Mouse (Mus musculus): Measurements from ENCODE around the gene Ubash3b. TPM values are rescaled to one million over a fixed set of nuclear protein-coding genes. Genes with fewer than 3 reads are reported as not detected.

The Ubash3b gene
- polyA plus RNA-seq, 1 experiment from 2014 or later, result 10.5 TPM

GRCm38 (mm10) chr9:41072786-41073185 lies 88.7 kb downstream of the Ubash3b start:
- ATAC-seq (ENCODE audit: low read depth), result no peak
- DNase-seq (ENCODE audit: low spot score), result no peak

GRCm38 (mm10) chr9:41071906-41072511 lies 89.5 kb downstream of the Ubash3b start:
- Histone ChIP-seq H3K9ac (ENCODE audit: low read depth, low read length) (no peak overlapping the region), H3K4me1 (ENCODE audit: control insufficient read depth, insufficient read depth, low read length) (peaks cover 14% of the 10 kb centered on the region), H3K9me3 (ENCODE audit: control insufficient read depth, low read length) (no peaks in the 10 kb centered on the region), H3K36me3 (ENCODE audit: control insufficient read depth, insufficient read depth, low read length) (no peaks in the 10 kb centered on the region), H3K27ac (replicated peaks; ENCODE audit: low read depth, low read length) (no peak overlapping the region), H3K27me3 (replicated peaks; ENCODE audit: control insufficient read depth, insufficient read depth, low read length) (no peaks in the 10 kb centered on the region), H3K4me2 (ENCODE audit: low read depth, low read length) (no peak overlapping the region), H3K4me3 (ENCODE audit: low read depth, low read length) (no peak overlapping the region)
- ATAC-seq (ENCODE audit: low read depth) (no peak), DNase-seq (ENCODE audit: low spot score) (no peak)
- WGBS, result 65% methylated on average over 3 of the region's 3 CpGs

More at GRCm38 (mm10) chr9:41072786-41073185, 88.7 kb downstream of the Ubash3b start:
- Histone ChIP-seq H3K27ac (replicated peaks; ENCODE audit: low read depth, low read length) (no peak overlapping the region), H3K9ac (ENCODE audit: low read depth, low read length) (no peak overlapping the region), H3K9me3 (ENCODE audit: control insufficient read depth, low read length) (no peaks in the 10 kb centered on the region), H3K4me3 (ENCODE audit: low read depth, low read length) (no peak overlapping the region), H3K27me3 (replicated peaks; ENCODE audit: control insufficient read depth, insufficient read depth, low read length) (no peaks in the 10 kb centered on the region), H3K36me3 (ENCODE audit: control insufficient read depth, insufficient read depth, low read length) (no peaks in the 10 kb centered on the region), H3K4me2 (ENCODE audit: low read depth, low read length) (no peak overlapping the region), H3K4me1 (ENCODE audit: control insufficient read depth, insufficient read depth, low read length) (peaks cover 13% of the 10 kb centered on the region)
- WGBS, result 75% methylated on average over 6 of the region's 6 CpGs

GRCm38 (mm10) chr9:41070761-41071181 lies 90.7 kb downstream of the Ubash3b start:
- H3K36me3 ChIP-seq (ENCODE audit: control insufficient read depth, insufficient read depth, low read length), result no peaks in the 10 kb centered on the region
- DNase-seq (ENCODE audit: low spot score), result no peak
- peaks cover 14% of the 10 kb centered on the region for H3K4me1 ChIP-seq (ENCODE audit: control insufficient read depth, insufficient read depth, low read length)
- H3K4me3 ChIP-seq (ENCODE audit: low read depth, low read length), result no peak overlapping the region
- H3K9ac ChIP-seq (ENCODE audit: low read depth, low read length), result no peak overlapping the region
- WGBS, result 54% methylated on average over 5 of the region's 5 CpGs
- H3K27ac ChIP-seq (replicated peaks; ENCODE audit: low read depth, low read length), result no peak overlapping the region
- no peak overlapping the region for H3K4me2 ChIP-seq (ENCODE audit: low read depth, low read length)
- no peaks in the 10 kb centered on the region for H3K9me3 ChIP-seq (ENCODE audit: control insufficient read depth, low read length)
- no peaks in the 10 kb centered on the region for H3K27me3 ChIP-seq (replicated peaks; ENCODE audit: control insufficient read depth, insufficient read depth, low read length)
- no peak for ATAC-seq (ENCODE audit: low read depth)

- 89% methylated on average over 5 of the region's 5 CpGs for WGBS
- H3K4me3 ChIP-seq (ENCODE audit: low read depth, low read length), result no peak overlapping the region
These were observed 92.0 kb downstream of the Ubash3b start for GRCm38 (mm10) chr9:41069509-41069908.

GRCm38 (mm10) chr9:41061446-41061845 lies 100.1 kb downstream of the Ubash3b start:
- Histone ChIP-seq H3K4me1 (ENCODE audit: control insufficient read depth, insufficient read depth, low read length) (peaks cover 9% of the 10 kb centered on the region; the same call in 1 of the 2 replicates), H3K4me3 (ENCODE audit: low read depth, low read length) (no peak overlapping the region), H3K9ac (ENCODE audit: low read depth, low read length) (no peak overlapping the region), H3K4me2 (ENCODE audit: low read depth, low read length) (no peak overlapping the region), H3K27ac (replicated peaks; ENCODE audit: low read depth, low read length) (no peak overlapping the region), H3K27me3 (replicated peaks; ENCODE audit: control insufficient read depth, insufficient read depth, low read length) (no peaks in the 10 kb centered on the region), H3K9me3 (ENCODE audit: control insufficient read depth, low read length) (no peaks in the 10 kb centered on the region), H3K36me3 (ENCODE audit: control insufficient read depth, insufficient read depth, low read length) (no peaks in the 10 kb centered on the region)
- no peak for ATAC-seq (ENCODE audit: low read depth)
- DNase-seq (ENCODE audit: low spot score), result no peak
- 24% methylated on average over 5 of the region's 5 CpGs for WGBS

More at GRCm38 (mm10) chr9:41069509-41069908, 92.0 kb downstream of the Ubash3b start:
- Histone ChIP-seq H3K27ac (replicated peaks; ENCODE audit: low read depth, low read length) (no peak overlapping the region), H3K9me3 (ENCODE audit: control insufficient read depth, low read length) (no peaks in the 10 kb centered on the region), H3K9ac (ENCODE audit: low read depth, low read length) (no peak overlapping the region), H3K4me1 (ENCODE audit: control insufficient read depth, insufficient read depth, low read length) (peaks cover 14% of the 10 kb centered on the region), H3K4me2 (ENCODE audit: low read depth, low read length) (no peak overlapping the region), H3K27me3 (replicated peaks; ENCODE audit: control insufficient read depth, insufficient read depth, low read length) (no peaks in the 10 kb centered on the region), H3K36me3 (ENCODE audit: control insufficient read depth, insufficient read depth, low read length) (no peaks in the 10 kb centered on the region)
- DNase-seq (ENCODE audit: low spot score) (no peak), ATAC-seq (ENCODE audit: low read depth) (no peak)

GRCm38 (mm10) chr9:41060617-41061016 lies 100.9 kb downstream of the Ubash3b start:
- ATAC-seq (ENCODE audit: low read depth) (no peak), DNase-seq (ENCODE audit: low spot score) (no peak)
- Histone ChIP-seq H3K9ac (ENCODE audit: low read depth, low read length) (no peak overlapping the region), H3K27ac (replicated peaks; ENCODE audit: low read depth, low read length) (no peak overlapping the region), H3K4me3 (ENCODE audit: low read depth, low read length) (no peak overlapping the region), H3K9me3 (ENCODE audit: control insufficient read depth, low read length) (no peaks in the 10 kb centered on the region), H3K4me2 (ENCODE audit: low read depth, low read length) (no peak overlapping the region), H3K4me1 (ENCODE audit: control insufficient read depth, insufficient read depth, low read length) (peaks cover 9% of the 10 kb centered on the region; the same call in 1 of the 2 replicates), H3K36me3 (ENCODE audit: control insufficient read depth, insufficient read depth, low read length) (no peaks in the 10 kb centered on the region), H3K27me3 (replicated peaks; ENCODE audit: control insufficient read depth, insufficient read depth, low read length) (no peaks in the 10 kb centered on the region)
- WGBS, result 65% methylated on average over 6 of the region's 6 CpGs

GRCm38 (mm10) chr9:41058765-41059535 lies 102.5 kb downstream of the Ubash3b start:
- H3K36me3 ChIP-seq (ENCODE audit: control insufficient read depth, insufficient read depth, low read length), result no peaks in the 10 kb centered on the region
- H3K27ac ChIP-seq (replicated peaks; ENCODE audit: low read depth, low read length), result no peak overlapping the region
- H3K27me3 ChIP-seq (replicated peaks; ENCODE audit: control insufficient read depth, insufficient read depth, low read length), result no peaks in the 10 kb centered on the region
- peaks cover 9% of the 10 kb centered on the region; the same call in 1 of the 2 replicates for H3K4me1 ChIP-seq (ENCODE audit: control insufficient read depth, insufficient read depth, low read length)
- ATAC-seq (ENCODE audit: low read depth) (no peak), DNase-seq (ENCODE audit: low spot score) (no peak)
- H3K4me3 ChIP-seq (ENCODE audit: low read depth, low read length), result no peak overlapping the region
- H3K9me3 ChIP-seq (ENCODE audit: control insufficient read depth, low read length), result no peaks in the 10 kb centered on the region
- WGBS, result 69% methylated on average over 8 of the region's 8 CpGs
- no peak overlapping the region for H3K4me2 ChIP-seq (ENCODE audit: low read depth, low read length)
- no peak overlapping the region for H3K9ac ChIP-seq (ENCODE audit: low read depth, low read length)

GRCm38 (mm10) chr9:41054166-41054565 lies 107.3 kb downstream of the Ubash3b start:
- 71% methylated on average over 9 of the region's 9 CpGs for WGBS
- ATAC-seq (ENCODE audit: low read depth) (peak; percentile 53), DNase-seq (ENCODE audit: low spot score) (peak; percentile 47)
- H3K4me1 ChIP-seq (ENCODE audit: control insufficient read depth, insufficient read depth, low read length), result no peaks in the 10 kb centered on the region
- no peak overlapping the region for H3K4me3 ChIP-seq (ENCODE audit: low read depth, low read length)
- H3K9me3 ChIP-seq (ENCODE audit: control insufficient read depth, low read length), result no peaks in the 10 kb centered on the region
- no peak overlapping the region for H3K27ac ChIP-seq (replicated peaks; ENCODE audit: low read depth, low read length)
- no peaks in the 10 kb centered on the region for H3K27me3 ChIP-seq (replicated peaks; ENCODE audit: control insufficient read depth, insufficient read depth, low read length)
- H3K9ac ChIP-seq (ENCODE audit: low read depth, low read length), result no peak overlapping the region
- no peak overlapping the region for H3K4me2 ChIP-seq (ENCODE audit: low read depth, low read length)
- H3K36me3 ChIP-seq (ENCODE audit: control insufficient read depth, insufficient read depth, low read length), result no peaks in the 10 kb centered on the region
